12 mouse cellular contexts compared by ENCODE assay signal in genomic region chr2:170041101-170041500, GRCm38 (mm10).
DNase-seq lines count a peak whose midpoint lies in the region; ATAC-seq and TF ChIP-seq lines count a peak whose summit lies in the region.
"Had no signal": no experiment of that assay in that cellular context is flagged by ENCODE, and none has a peak within 500 bp of the region (broad histone marks: within the 10 kb centered on the region; RNA-seq: fewer than 3 reads in every experiment).

No protein-coding gene starts in this region.

- 22% methylated on average over 9 of the region's 9 CpGs for WGBS in heart, adult 2 months
- 52% methylated on average over 9 of the region's 9 CpGs for WGBS in heart, embryonic 11.5 days (ENCODE audit: insufficient replicate concordance)
- 40% methylated on average over 9 of the region's 9 CpGs for WGBS in heart, postnatal 0 days
- 62% methylated on average over 9 of the region's 9 CpGs for WGBS in hindbrain, embryonic 11.5 days

- TF ChIP-seq EP300 in heart, adult 2 months (IDR thresholded peaks at IDR 0.05; ENCODE audit: insufficient read depth, low read depth, low read length), result no peak
- TF ChIP-seq EP300 in heart, postnatal 0 days (IDR thresholded peaks at IDR 0.05; ENCODE audit: low read depth), result no peak

- intact Hi-C loops in heart, adult 2 months (cut with DNase I), result loop anchor here (2.0 kb wide), 1 partner anchor 44 kb away; no protein-coding TSS in a partner anchor

- TF ChIP-seq POLR2A in heart, adult 2 months (IDR thresholded peaks at IDR 0.05; ENCODE audit: insufficient read depth, low read depth, low read length), result no peak
- no peak for TF ChIP-seq POLR2A in testis, adult 2 months (IDR thresholded peaks at IDR 0.05; ENCODE audit: control insufficient read depth, low read depth, low read length)

- ATAC-seq in heart, embryonic 11.5 days (replicated peaks; ENCODE audit: insufficient number of reproducible peaks, low FRiP score, low TSS enrichment), result no peak
- no peak for ATAC-seq in heart, postnatal 0 days (ENCODE audit: insufficient read depth, low read depth)
- ATAC-seq in hindbrain, embryonic 11.5 days (ENCODE audit: low FRiP score), result no peak
- ATAC-seq: forebrain, embryonic 13.5 days; hindbrain, postnatal 0 days had no signal

- H3K27ac ChIP-seq in heart, adult 2 months, result no peak overlapping the region; the same call in 1 of the 2 replicates
- no peak overlapping the region for H3K27ac ChIP-seq in heart, embryonic 11.5 days (ENCODE audit: low read depth, low read length)
- peak overlapping the region; percentile 12; the same call in 1 of the 2 replicates for H3K27ac ChIP-seq in heart, postnatal 0 days (ENCODE audit: low read depth)
- peak overlapping the region; percentile 55 for H3K27ac ChIP-seq in testis, adult 2 months (ENCODE audit: control insufficient read depth, insufficient read depth, low read depth, low read length)
- no peak overlapping the region for H3K27ac ChIP-seq in hindbrain, embryonic 11.5 days (ENCODE audit: low read depth, low read length)
- H3K27ac ChIP-seq: forebrain, embryonic 13.5 days; hindbrain, postnatal 0 days; liver, embryonic 14.5 days had no signal

- no peak overlapping the region for H3K4me3 ChIP-seq in heart, adult 2 months
- no peak overlapping the region for H3K4me3 ChIP-seq in heart, embryonic 11.5 days (ENCODE audit: low read depth, low read length)
- H3K4me3 ChIP-seq in heart, postnatal 0 days (ENCODE audit: low read depth, low read length), result no peak overlapping the region
- H3K4me3 ChIP-seq in testis, adult 2 months (ENCODE audit: control insufficient read depth, low read depth, low read length), result no peak overlapping the region
- H3K4me3 ChIP-seq in hindbrain, embryonic 11.5 days (ENCODE audit: low read depth, low read length), result no peak overlapping the region
- H3K4me3 ChIP-seq: forebrain, embryonic 13.5 days had no signal

- TF ChIP-seq CTCF in heart, adult 2 months (IDR thresholded peaks at IDR 0.05), result 0 out of 2 replicates have a peak, but pooled peaks have one; percentile 9
- no peak for TF ChIP-seq CTCF in heart, postnatal 0 days (IDR thresholded peaks at IDR 0.05; ENCODE audit: low read depth)
- TF ChIP-seq CTCF in testis, adult 2 months (IDR thresholded peaks at IDR 0.05; ENCODE audit: control insufficient read depth, insufficient read depth, insufficient replicate concordance, low read depth, low read length), result no peak

- no peak overlapping the region for H3K4me2 ChIP-seq in heart, embryonic 11.5 days
- no peak overlapping the region for H3K4me2 ChIP-seq in heart, postnatal 0 days (ENCODE audit: low read depth, low read length)
- no peak overlapping the region for H3K4me2 ChIP-seq in hindbrain, embryonic 11.5 days (replicated peaks; ENCODE audit: low read depth, low read length)
- H3K4me2 ChIP-seq: forebrain, embryonic 13.5 days had no signal

- peaks cover 3% of the 10 kb centered on the region; the same call in 1 of the 2 replicates for H3K9me3 ChIP-seq in heart, embryonic 11.5 days (replicated peaks; ENCODE audit: control insufficient read depth, low read length)
- no peaks in the 10 kb centered on the region for H3K9me3 ChIP-seq in heart, postnatal 0 days (replicated peaks; ENCODE audit: control insufficient read depth, low read length)
- H3K9me3 ChIP-seq in hindbrain, embryonic 11.5 days (ENCODE audit: control insufficient read depth, low read length), result no peaks in the 10 kb centered on the region

- H3K9ac ChIP-seq in heart, adult 2 months (ENCODE audit: low read depth, low read length), result no peak overlapping the region
- no peak overlapping the region for H3K9ac ChIP-seq in heart, embryonic 11.5 days (ENCODE audit: low read depth, low read length)
- H3K9ac ChIP-seq in heart, postnatal 0 days (replicated peaks; ENCODE audit: low read depth, low read length), result no peak overlapping the region
- H3K9ac ChIP-seq in hindbrain, embryonic 11.5 days (ENCODE audit: low read depth, low read length), result no peak overlapping the region
- H3K9ac ChIP-seq: forebrain, embryonic 13.5 days; liver, embryonic 14.5 days had no signal

- peak; percentile 44 to 56 for DNase-seq in heart, adult 2 months
- DNase-seq in heart, postnatal 0 days (ENCODE audit: low spot score), result peak; percentile 26
- DNase-seq in kidney, postnatal 25 days, result peak; percentile 57 to 81
- no peak for DNase-seq in right cerebral cortex, postnatal 4 days
- DNase-seq in cerebellum, postnatal 25 days, result no peak
- DNase-seq in hindbrain, embryonic 11.5 days (ENCODE audit: low spot score), result no peak
- DNase-seq: thymus, postnatal 14 days had no signal

- no peaks in the 10 kb centered on the region for H3K36me3 ChIP-seq in heart, adult 2 months (ENCODE audit: control insufficient read depth, insufficient read depth, low read length)
- no peaks in the 10 kb centered on the region for H3K36me3 ChIP-seq in heart, embryonic 11.5 days (ENCODE audit: control insufficient read depth, insufficient read depth, low read length)
- no peaks in the 10 kb centered on the region for H3K36me3 ChIP-seq in heart, postnatal 0 days (replicated peaks; ENCODE audit: control insufficient read depth, insufficient read depth, low read length)
- no peaks in the 10 kb centered on the region for H3K36me3 ChIP-seq in testis, adult 2 months (ENCODE audit: control insufficient read depth, insufficient read depth, low read length)
- no peaks in the 10 kb centered on the region for H3K36me3 ChIP-seq in hindbrain, embryonic 11.5 days (ENCODE audit: control insufficient read depth, insufficient read depth, low read length)

- no peaks in the 10 kb centered on the region for H3K79me2 ChIP-seq in heart, adult 2 months (replicated peaks; ENCODE audit: control insufficient read depth, insufficient read depth, low read length)

- no peaks in the 10 kb centered on the region for H3K27me3 ChIP-seq in heart, adult 2 months (ENCODE audit: control insufficient read depth, insufficient read depth, low read length)
- no peaks in the 10 kb centered on the region for H3K27me3 ChIP-seq in heart, embryonic 11.5 days (ENCODE audit: control insufficient read depth, insufficient read depth, low read length)
- no peaks in the 10 kb centered on the region for H3K27me3 ChIP-seq in heart, postnatal 0 days (ENCODE audit: control insufficient read depth, insufficient read depth, low read length)
- H3K27me3 ChIP-seq in testis, adult 2 months (ENCODE audit: control insufficient read depth, insufficient read depth, low read length), result no peaks in the 10 kb centered on the region
- H3K27me3 ChIP-seq in hindbrain, embryonic 11.5 days (ENCODE audit: control insufficient read depth, insufficient read depth, low read length), result no peaks in the 10 kb centered on the region

- peaks cover 2% of the 10 kb centered on the region for H3K4me1 ChIP-seq in heart, adult 2 months (ENCODE audit: control insufficient read depth, insufficient read depth, low read length)
- H3K4me1 ChIP-seq in heart, embryonic 11.5 days (ENCODE audit: control insufficient read depth, insufficient read depth, low read length), result no peaks in the 10 kb centered on the region
- no peaks in the 10 kb centered on the region for H3K4me1 ChIP-seq in heart, postnatal 0 days (ENCODE audit: control insufficient read depth, insufficient read depth)
- peaks cover 8% of the 10 kb centered on the region for H3K4me1 ChIP-seq in testis, adult 2 months (ENCODE audit: control insufficient read depth, insufficient read depth, low read length)
- H3K4me1 ChIP-seq in hindbrain, embryonic 11.5 days (replicated peaks; ENCODE audit: control insufficient read depth, insufficient read depth, low read length), result no peaks in the 10 kb centered on the region

Comparison
In these comparisons a context has a peak if more than half of its experiments do, and no peak if none do; other contexts are left out.
1. H3K27ac ChIP-seq: peak in heart, postnatal 0 days (single experiment) and testis, adult 2 months (single experiment); none in heart, adult 2 months (single experiment), heart, embryonic 11.5 days (single experiment) and hindbrain, embryonic 11.5 days (single experiment).
2. DNase-seq: peak in heart, adult 2 months (2 of 2), heart, postnatal 0 days (single experiment) and kidney, postnatal 25 days (2 of 2); none in right cerebral cortex, postnatal 4 days (single experiment), cerebellum, postnatal 25 days (0 of 2) and hindbrain, embryonic 11.5 days (single experiment).